Mouse (Mus musculus) liver, embryonic 14.5 days (tissue): ENCODE measurements around the gene Psors1c2.

ENCODE experiments used
- CTCF ChIP-seq: IDR thresholded peaks from 2 replicates; pipeline ENCODE4 v1.5.1; 2016; ENCODE audit warnings: antibody characterized with exemption, low read depth, control low read depth
- EP300 ChIP-seq: IDR thresholded peaks from 2 replicates; pipeline ENCODE4 v1.6.1; 2016; ENCODE audit warnings: antibody characterized with exemption, low read depth

GRCm38 (mm10) chr17:35571477-35571876 lies 38.5 kb downstream of the Psors1c2 start:
- TF ChIP-seq CTCF (peak; percentile 31; the same call in 1 of the 2 replicates), EP300 (no peak)
